Mouse (Mus musculus): ENCODE data around the gene Kcp. TPM values are rescaled to one million over a fixed set of nuclear protein-coding genes. Genes with fewer than 3 reads are reported as not detected.

Kcp gene
- polyA plus RNA-seq, 1 experiment from 2014 or later, result 2.2 TPM

DNA sequence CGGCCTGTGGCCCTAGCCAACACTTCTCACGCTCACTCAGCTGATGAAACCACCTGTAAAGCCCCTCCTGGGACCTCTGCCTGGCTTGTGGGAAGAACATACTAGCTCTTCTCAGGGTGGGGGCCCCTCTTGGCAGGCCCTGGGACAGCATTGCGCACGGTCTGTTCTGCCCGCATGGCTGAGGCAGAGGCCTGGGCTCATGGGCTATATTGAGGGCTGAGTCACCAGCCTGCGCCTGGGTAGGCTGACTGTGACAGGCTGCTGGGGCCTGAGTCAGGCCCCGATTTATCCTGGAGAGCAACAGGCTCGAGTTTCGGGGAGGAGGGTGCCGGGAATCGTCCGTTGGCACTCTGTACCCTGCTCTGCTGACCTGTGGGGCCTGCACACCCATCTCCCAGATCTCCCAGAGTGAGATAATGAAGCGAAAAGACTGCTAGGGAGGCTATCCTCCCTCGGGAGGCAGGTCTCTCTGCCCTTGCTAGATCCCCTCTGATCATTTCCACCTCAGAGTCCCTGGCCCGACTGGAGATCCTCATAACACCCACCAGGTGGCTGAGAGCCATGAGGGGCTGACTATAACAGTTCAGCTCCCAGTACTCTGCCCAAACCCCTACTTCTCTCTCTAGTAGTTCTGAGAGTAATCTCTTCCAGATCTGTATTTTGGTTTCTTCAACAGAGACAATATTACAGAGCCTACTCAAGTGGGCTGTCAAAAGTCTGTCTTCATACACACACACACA is 76.9 kb downstream of the Kcp start:
- TF ChIP-seq CTCF (IDR thresholded peaks at IDR 0.05; ENCODE audit: low read depth) (no peak), EP300 (IDR thresholded peaks at IDR 0.05; ENCODE audit: low read depth) (no peak)
- peaks cover 52% of the 10 kb centered on the region for H3K27me3 ChIP-seq (ENCODE audit: insufficient read depth, low read length)
- no peak overlapping the region for H3K9ac ChIP-seq (replicated peaks)
- WGBS (ENCODE audit: insufficient replicate concordance), result 57% methylated on average over 15 of the region's 15 CpGs
- peaks cover 10% of the 10 kb centered on the region; the same call in 1 of the 2 replicates for H3K4me1 ChIP-seq (ENCODE audit: insufficient read depth)
- DNase-seq (no peak), ATAC-seq (no peak)
- H3K4me3 ChIP-seq (ENCODE audit: low read depth, low read length), result no peak overlapping the region
- H3K27ac ChIP-seq (ENCODE audit: low read depth), result no peak overlapping the region
- H3K36me3 ChIP-seq (replicated peaks; ENCODE audit: insufficient read depth, low read length), result no peaks in the 10 kb centered on the region
- no peaks in the 10 kb centered on the region for H3K9me3 ChIP-seq (ENCODE audit: low read length)
- H3K4me2 ChIP-seq (ENCODE audit: low read depth, low read length), result no peak overlapping the region

DNA sequence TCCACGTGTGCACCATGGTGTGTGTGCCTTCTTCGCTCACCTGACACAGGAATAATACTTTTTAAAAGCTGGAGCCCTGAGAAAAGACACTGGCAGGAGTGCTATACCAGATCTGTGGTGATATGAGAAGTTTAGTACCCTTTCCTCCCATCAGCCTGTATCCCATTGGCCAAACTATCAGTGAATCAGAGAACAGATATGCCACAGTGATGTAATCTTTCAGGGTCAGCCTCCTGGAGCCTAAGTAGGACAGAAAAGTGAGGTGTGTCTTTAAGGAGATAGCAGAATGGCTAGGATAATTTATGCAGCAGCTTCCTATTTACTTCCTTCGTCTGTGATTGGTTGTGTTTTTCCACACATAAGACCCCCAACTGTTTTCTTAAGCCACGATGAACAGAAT is 79.6 kb downstream of the Kcp start:
- no peak for DNase-seq
- Histone ChIP-seq H3K4me2 (ENCODE audit: low read depth, low read length) (no peak overlapping the region), H3K9me3 (ENCODE audit: low read length) (no peaks in the 10 kb centered on the region), H3K4me1 (ENCODE audit: insufficient read depth) (no peaks in the 10 kb centered on the region), H3K4me3 (ENCODE audit: low read depth, low read length) (no peak overlapping the region), H3K9ac (replicated peaks) (no peak overlapping the region), H3K36me3 (replicated peaks; ENCODE audit: insufficient read depth, low read length) (no peaks in the 10 kb centered on the region), H3K27ac (ENCODE audit: low read depth) (no peak overlapping the region), H3K27me3 (ENCODE audit: insufficient read depth, low read length) (peaks cover 25% of the 10 kb centered on the region)
- 47% methylated on average over 4 of the region's 4 CpGs for WGBS (ENCODE audit: insufficient replicate concordance)
- ATAC-seq, result no peak
- no peak for TF ChIP-seq EP300 (IDR thresholded peaks at IDR 0.05; ENCODE audit: low read depth)
- no peak for TF ChIP-seq CTCF (IDR thresholded peaks at IDR 0.05; ENCODE audit: low read depth)

DNA sequence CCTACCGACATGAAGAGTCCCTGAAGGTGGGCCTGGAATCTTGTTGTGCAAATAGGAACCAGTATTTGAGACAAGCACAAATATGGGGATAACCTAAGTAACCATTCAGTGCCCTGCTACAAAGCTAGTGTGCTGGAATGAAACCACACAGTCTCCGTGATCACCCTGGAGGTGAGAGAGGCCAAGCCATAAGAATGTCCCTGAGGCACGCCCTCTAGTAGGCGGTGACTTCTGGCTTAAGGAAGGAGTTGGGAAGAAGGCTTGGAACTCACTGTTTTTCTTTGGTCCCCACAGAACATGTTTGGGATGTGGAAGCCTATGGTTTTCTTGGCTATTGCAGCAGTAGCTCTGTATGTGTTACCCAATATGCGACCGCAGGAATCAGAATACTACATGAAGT is 81.4 kb downstream of the Kcp start:
- Histone ChIP-seq H3K4me1 (ENCODE audit: insufficient read depth) (no peaks in the 10 kb centered on the region), H3K27me3 (ENCODE audit: insufficient read depth, low read length) (peaks cover 7% of the 10 kb centered on the region), H3K4me3 (ENCODE audit: low read depth, low read length) (no peak overlapping the region), H3K27ac (ENCODE audit: low read depth) (no peak overlapping the region), H3K9ac (replicated peaks) (no peak overlapping the region), H3K4me2 (ENCODE audit: low read depth, low read length) (no peak overlapping the region), H3K9me3 (ENCODE audit: low read length) (no peaks in the 10 kb centered on the region), H3K36me3 (replicated peaks; ENCODE audit: insufficient read depth, low read length) (no peaks in the 10 kb centered on the region)
- DNase-seq (no peak), ATAC-seq (no peak)
- 75% methylated on average over 6 of the region's 6 CpGs for WGBS (ENCODE audit: insufficient replicate concordance)
- TF ChIP-seq EP300 (IDR thresholded peaks at IDR 0.05; ENCODE audit: low read depth), result no peak
- no peak for TF ChIP-seq CTCF (IDR thresholded peaks at IDR 0.05; ENCODE audit: low read depth)

DNA sequence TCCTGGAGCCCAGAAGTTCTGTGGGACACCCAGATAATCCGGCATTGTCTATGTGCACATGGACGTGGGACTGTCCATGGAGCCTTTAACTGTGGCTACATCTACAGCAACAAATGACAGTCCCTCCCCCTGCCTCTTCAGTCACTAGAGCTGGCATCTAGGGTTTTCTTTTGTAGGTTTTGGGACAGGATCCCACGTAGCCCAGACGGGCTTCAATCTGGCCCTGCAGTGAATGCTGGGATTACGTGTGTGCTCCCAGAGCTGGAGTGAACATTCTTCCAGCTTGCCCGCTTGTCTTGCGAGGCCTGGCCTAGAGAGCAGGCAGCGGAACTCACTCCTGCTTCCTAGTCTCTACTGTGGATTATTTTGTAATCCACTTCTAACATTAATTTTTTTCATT is 82.6 kb downstream of the Kcp start:
- ATAC-seq, result no peak
- 80% methylated on average over 8 of the region's 8 CpGs for WGBS (ENCODE audit: insufficient replicate concordance)
- no peak overlapping the region for H3K9ac ChIP-seq (replicated peaks)
- H3K9me3 ChIP-seq (ENCODE audit: low read length), result no peaks in the 10 kb centered on the region
- DNase-seq, result no peak
- H3K4me1 ChIP-seq (ENCODE audit: insufficient read depth), result no peaks in the 10 kb centered on the region
- no peak overlapping the region for H3K4me3 ChIP-seq (ENCODE audit: low read depth, low read length)
- no peaks in the 10 kb centered on the region for H3K27me3 ChIP-seq (ENCODE audit: insufficient read depth, low read length)
- no peaks in the 10 kb centered on the region for H3K36me3 ChIP-seq (replicated peaks; ENCODE audit: insufficient read depth, low read length)
- TF ChIP-seq EP300 (IDR thresholded peaks at IDR 0.05; ENCODE audit: low read depth), result no peak
- TF ChIP-seq CTCF (IDR thresholded peaks at IDR 0.05; ENCODE audit: low read depth), result no peak
- H3K4me2 ChIP-seq (ENCODE audit: low read depth, low read length), result no peak overlapping the region
- H3K27ac ChIP-seq (ENCODE audit: low read depth), result no peak overlapping the region

Other genes with a start within 250 kb of the Kcp start
- gene Hilpda, start 235.5 kb downstream of the Kcp start, polyA plus RNA-seq (2015; fragmentation: Nextera tagmentation; extraction: Ambion mirVana), result 24.1 and 29.0 TPM in 2 replicates
- 0.11 and 0.28 TPM in 2 replicates for gene Fam71f2, start 228.4 kb downstream of the Kcp start, polyA plus RNA-seq (2015; fragmentation: Nextera tagmentation; extraction: Ambion mirVana)
- not detected in 2 replicates for gene Fam71f1, start 188.8 kb downstream of the Kcp start, polyA plus RNA-seq (2015; fragmentation: Nextera tagmentation; extraction: Ambion mirVana)
- gene Calu, start 159.9 kb downstream of the Kcp start, polyA plus RNA-seq (2015; fragmentation: Nextera tagmentation; extraction: Ambion mirVana), result 55.7 and 63.8 TPM in 2 replicates
- 0.06 and 0.12 TPM in 2 replicates for gene Opn1sw, start 119.5 kb downstream of the Kcp start, polyA plus RNA-seq (2015; fragmentation: Nextera tagmentation; extraction: Ambion mirVana)
- 0.09 and 0.22 TPM in 2 replicates for gene Ccdc136, start 111.6 kb downstream of the Kcp start, polyA plus RNA-seq (2015; fragmentation: Nextera tagmentation; extraction: Ambion mirVana)
- 0.07 and 0.24 TPM in 2 replicates for gene Flnc, start 74.7 kb downstream of the Kcp start, polyA plus RNA-seq (2015; fragmentation: Nextera tagmentation; extraction: Ambion mirVana)
- gene Atp6v1f, start 40.2 kb downstream of the Kcp start, polyA plus RNA-seq (2015; fragmentation: Nextera tagmentation; extraction: Ambion mirVana), result 165 and 170 TPM in 2 replicates
- not detected in 2 replicates for gene Atp6v1fnb, start 36.5 kb downstream of the Kcp start, polyA plus RNA-seq (2015; fragmentation: Nextera tagmentation; extraction: Ambion mirVana)
- gene Irf5, start 18.7 kb upstream of the Kcp start, polyA plus RNA-seq (2015; fragmentation: Nextera tagmentation; extraction: Ambion mirVana), result 11.8 and 12.0 TPM in 2 replicates
- 18.2 and 20.4 TPM in 2 replicates for gene Tnpo3, start 101.9 kb upstream of the Kcp start, polyA plus RNA-seq (2015; fragmentation: Nextera tagmentation; extraction: Ambion mirVana)
- 84.8 and 87.5 TPM in 2 replicates for gene Tspan33, start 186.3 kb upstream of the Kcp start, polyA plus RNA-seq (2015; fragmentation: Nextera tagmentation; extraction: Ambion mirVana)
- 2.2 and 2.5 TPM in 2 replicates for gene Smo, start 227.6 kb upstream of the Kcp start, polyA plus RNA-seq (2015; fragmentation: Nextera tagmentation; extraction: Ambion mirVana)